Mouse (Mus musculus) urinary bladder, adult 18-20 months (tissue): ENCODE results near the gene Slc25a26.

ENCODE experiments used
- DNase-seq, 2 experiments: peaks; one replicate each; pipeline ENCODE4 v3.0.0; 2022; ENCODE audit warnings: low spot score in 2 of 2, mixed read lengths in 2 of 2

Gene Slc25a26

DNA sequence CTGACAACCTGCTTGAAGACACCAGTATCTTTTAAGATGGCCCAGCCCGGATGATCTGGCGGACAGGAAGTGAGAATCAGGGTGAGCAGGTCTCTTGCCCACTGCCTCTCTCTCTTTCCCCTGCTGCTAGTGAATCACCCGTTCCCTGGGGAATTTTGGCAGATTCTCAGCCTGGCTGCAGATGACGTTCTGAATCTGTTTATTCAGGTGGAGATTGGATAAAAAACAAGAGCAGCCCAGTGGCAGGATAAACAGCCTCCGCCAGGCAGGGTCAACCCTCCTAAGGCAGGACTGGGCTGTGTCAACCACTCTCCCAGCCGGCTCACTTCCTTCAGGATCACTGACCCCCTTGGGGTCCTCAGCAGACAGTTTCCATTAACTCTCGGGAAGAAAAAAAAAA lies 140.2 kb downstream of the Slc25a26 start:
- DNase-seq: no peak

DNA sequence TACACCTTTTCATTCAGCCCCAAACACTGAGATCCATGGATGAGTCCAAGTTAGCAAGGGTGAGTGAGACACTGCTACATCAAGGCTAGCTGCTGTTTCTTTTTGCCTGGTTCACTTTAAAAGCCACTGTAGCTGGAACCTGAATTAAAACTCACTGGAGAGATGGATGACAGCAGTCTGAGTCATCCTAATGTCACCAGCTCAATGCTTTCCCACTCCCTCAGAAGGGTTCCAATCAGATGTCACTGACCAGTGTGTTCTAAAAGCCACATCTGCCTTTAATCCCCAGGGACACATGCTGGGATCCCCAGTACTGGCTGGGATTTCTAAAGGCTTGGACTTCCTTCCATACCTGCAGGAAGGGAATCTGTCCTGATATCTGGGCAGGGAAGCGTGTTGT lies 141.9 kb downstream of the Slc25a26 start:
- no peak for DNase-seq

DNA sequence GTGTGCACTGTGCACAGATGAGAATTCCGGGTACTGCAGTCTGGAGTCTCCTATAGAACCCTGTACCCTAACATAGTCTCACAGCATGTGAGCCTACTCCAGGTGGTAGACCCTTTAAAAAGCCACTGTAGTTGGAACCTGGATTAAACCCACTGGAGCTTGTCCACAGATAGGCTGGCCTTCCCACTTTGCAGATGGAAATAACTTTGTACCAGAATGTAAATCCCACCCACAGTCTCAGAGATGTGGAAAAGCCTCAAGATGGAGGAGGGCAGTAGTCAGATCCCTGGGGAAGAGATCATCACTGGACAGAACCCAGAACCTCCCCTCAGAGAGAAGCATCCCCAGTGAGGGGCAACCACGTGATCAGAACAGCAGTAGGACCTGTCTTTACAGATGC lies 143.9 kb downstream of the Slc25a26 start:
- DNase-seq: no peak

DNA sequence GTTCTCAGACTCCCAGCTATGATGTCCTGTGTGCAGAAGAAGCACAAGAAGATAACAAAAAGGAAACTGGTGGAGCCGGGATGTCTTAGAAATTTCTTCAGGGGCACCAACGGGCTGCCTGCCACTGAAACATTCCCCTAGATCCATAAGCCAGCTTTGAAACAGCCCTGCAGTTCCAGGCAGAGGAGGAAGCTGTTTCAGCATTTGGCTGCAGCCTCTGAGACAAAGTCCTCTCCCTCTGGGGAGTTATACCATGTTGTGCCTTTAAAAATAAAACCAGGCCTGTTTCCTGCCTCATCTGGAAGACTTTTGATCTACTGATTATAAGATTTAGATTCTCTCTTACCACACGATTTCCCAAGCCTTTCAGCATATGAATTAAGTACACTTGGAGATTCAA lies 144.5 kb downstream of the Slc25a26 start:
- no peak for DNase-seq

DNA sequence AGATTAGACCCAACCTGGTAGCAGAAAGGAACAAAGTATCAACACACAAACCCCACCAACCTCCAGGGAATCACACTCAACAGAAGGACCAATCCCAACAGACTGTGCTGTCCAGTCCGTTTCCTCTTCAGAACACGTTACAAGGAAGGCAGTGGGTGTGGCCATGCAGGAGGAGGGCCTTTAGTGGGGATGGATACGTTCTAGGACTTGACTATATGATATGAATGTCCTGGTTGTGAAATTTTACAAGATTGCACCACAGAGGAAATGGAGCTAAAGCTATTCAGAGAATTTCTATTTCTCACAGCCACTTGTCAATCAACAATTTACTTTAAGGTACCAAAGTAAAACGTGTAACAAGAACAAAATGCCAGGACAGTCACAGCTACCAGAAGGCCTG lies 145.6 kb downstream of the Slc25a26 start:
- no peak for DNase-seq

DNA sequence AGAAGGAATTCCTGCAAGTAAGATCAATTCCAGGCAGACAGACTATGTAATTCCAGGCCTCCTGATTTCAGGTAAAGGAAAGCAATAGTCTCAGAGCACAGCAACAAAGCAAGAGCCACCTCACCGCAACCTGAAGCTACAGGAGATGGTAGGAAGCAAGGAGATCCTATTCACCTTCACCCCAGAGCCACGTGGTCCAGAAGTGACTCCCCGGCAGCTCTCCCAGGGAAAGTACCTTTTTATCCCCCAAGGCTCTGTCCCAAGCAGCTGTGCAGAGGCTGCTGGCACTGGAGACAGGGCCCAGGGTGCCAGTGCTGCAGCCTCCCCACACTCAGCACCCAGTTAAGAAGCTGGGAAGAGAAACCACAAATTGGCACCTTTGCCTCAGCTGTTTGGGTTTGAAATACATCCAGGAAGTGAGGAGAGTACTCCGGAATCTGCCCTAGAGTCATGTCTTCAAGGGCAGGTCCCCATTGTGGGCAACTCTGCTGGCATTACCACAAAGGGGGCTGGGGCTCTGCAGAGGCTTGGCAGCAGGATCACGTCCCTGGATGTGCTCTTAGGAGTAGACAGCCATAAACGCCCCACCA lies 146.2 kb downstream of the Slc25a26 start:
- no peak for DNase-seq

DNA sequence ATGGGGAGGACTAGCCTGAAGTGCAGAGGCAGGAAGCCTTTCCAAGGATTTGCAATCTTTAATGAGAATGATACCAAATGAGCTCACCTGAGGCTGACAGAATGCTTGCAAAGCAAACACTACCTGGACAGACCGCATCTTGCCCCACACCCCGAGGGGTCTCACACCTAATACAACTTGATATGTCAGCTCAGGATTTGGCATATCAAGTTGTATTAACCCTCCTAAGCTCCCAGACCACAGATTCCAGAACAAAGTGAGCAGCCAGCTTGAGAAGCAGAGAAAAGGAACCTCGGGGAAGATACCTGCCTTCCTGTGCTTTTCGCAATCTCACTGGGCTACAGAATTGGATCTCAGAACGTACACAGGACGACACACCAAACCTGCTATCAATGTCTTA lies 146.8 kb downstream of the Slc25a26 start:
- DNase-seq: no peak

DNA sequence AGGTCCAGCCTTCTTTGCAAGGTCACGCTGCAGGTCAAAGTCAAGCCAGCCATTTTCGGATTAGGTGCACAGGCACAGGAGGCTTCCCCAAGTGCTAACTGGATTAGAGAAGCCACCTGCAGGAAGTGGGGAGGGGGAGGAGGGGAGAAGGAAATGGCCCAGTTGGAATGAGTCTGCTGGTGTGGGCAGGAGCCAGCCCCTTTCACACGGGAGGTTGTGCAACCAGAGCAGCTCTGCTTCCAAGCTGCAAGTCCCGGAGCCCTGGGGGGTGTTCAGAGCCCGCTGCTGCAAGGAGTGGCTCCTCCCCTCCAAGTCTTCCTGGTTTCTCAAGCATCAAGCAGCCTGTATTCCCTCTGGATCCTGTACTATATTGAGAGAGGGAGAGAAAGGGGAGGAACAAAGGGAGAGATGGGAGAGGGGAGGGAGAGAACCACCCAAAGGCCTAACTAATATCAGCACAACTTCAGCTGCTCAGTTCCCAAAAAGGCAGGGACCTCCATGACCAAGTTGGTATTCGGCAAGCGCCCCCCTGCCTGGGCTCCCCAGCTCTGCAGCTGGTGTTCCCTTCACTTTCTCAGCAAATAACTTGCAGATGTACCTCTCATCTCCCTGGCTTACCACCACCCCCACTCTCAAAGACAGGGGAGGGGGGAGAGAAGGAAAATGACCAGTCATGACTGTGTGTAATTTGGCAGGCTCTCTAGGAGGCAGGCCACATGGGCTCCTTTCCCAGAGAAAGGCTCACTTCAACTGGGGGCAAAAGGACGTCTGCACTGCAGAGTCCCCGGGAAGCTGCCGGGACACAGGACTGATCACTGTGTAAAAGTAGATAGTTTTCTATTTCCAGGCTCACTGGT lies 147.7 kb downstream of the Slc25a26 start:
- DNase-seq: peak in 1 of 2 experiments; percentile 41

DNA sequence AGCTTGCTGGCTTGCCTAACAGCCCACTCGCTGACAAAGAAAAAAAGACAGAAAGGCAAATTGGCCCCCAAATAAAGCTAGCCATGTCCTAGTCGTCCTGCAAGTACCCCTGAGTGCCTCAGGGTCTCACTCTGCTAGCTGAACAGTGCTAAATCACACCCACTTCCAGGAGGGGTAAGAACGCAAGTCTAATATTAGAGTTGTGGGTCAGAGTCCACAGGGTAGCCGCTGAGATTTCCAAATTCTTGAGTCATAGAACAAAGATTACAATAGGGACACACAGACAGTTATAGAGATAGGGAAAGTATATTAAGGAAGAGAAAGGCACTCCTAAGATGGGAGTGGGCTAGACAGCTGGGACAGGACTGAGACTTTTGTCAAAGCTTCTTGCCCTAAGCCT lies 148.4 kb downstream of the Slc25a26 start:
- no peak for DNase-seq

DNA sequence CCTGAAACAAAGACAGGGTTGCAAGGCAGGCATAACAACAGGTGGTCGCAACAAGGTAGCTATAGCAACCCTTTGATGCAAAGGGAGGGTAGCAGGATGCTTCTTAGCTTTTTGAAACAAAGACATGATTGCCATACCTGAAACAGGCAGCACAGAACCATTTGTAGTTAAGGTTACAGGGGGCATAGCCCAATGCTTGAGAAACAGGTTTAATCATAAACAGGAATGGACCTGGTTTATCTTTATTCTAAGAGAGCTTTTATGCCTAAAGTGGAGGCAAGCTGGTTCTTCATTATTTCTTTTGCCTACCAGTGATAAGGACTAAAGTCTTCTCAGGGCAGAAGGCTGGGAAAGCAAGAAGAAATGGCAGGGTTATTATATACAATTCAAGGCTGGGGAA lies 149.5 kb downstream of the Slc25a26 start:
- DNase-seq: no peak

DNA sequence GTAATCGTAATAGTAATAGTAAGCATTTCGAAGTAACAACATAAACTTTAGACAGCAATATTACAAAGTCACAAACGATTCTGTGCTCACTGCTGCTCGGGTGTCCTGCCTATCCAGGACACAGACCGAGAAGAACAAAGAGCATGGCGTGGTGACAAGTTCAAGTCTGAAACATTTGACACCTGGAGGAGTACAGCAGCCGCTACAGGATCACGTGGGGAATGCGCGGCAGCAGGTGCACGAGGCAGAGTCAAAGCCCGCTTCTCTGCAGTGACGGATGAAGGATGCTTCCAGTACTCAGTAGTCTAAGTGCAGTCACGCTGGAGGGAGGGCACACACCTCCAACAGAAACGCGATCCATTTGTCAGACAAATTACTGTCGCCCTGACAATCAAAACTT lies 151.4 kb downstream of the Slc25a26 start:
- DNase-seq: no peak

DNA sequence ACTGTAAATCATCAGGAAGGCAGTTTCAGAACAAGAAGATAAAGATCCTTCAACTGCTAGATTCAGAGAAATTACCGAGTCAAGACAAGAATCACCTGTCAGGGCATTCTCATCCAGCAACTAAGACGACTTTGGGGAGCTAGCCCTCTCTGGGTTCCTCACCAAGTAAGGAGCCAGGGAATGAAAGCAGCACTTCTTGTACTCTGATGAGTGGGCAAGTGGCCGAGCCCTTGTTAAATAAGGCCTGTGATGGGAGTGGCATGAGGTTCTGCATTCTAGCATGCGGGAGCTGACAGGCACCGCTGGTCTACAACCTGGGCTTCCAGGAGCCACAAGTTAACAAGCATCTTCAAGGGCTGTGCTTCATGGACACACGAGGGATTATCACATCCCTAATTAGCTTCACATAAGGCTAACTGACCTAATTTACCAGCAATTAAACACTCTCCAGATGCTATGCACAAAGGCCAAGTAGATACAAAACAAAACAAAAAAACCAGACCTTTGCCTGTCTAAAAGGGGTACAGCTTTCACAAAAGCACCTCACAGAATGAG lies 152.6 kb downstream of the Slc25a26 start:
- no peak for DNase-seq

DNA sequence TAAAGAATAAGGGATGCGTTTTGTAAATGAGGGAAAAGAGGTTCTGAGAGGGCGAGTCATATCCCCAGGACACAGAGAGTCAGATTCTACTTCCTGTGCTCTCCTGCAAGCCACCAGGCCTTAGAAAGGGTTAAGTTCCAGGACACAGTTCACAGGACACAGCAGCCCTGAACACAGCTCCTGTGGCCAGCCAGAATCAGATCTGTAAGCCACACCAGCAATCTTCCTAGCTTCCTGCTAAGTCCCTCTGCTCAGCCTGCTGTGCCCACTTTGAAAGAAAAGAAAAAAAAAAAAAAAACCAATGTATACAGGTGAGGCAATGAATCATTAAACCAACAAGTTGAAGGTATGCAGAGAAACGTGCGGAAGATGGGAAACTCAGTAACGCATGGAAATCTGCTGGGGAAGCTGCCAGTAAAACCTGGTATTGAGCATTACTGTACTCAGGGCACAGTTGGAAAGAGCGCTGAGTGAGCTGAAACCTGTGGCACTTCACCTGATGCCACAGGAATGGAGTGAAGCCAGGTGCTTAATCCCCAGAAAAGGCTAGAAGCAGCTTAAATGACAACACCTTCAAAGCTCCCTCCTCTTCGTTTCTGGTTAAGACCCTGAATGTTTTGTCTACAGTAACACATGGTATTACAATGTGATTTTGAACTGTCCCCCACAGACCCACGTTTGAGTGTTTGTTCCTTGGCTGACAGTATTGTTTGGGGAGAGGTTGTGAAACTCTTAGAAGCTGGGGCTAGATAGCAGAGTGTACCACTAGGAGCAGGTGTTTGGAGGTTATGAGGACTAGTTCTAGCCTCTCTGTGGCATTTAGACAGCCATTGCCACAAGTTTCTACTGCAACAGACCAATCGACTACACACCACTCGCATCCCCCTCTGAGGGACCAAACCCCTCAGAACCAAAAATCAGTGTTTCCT lies 153.5 kb downstream of the Slc25a26 start:
- no peak for DNase-seq
